Mouse (Mus musculus) thymus, postnatal 10 days (tissue): Measurements from ENCODE around the gene Ano6.

Experiments
- DNase-seq, 2 experiments: peaks; one replicate each; pipeline ENCODE4 v3.0.0; 2021; ENCODE audit warnings: low spot score in 2 of 2

The Ano6 gene

DNA sequence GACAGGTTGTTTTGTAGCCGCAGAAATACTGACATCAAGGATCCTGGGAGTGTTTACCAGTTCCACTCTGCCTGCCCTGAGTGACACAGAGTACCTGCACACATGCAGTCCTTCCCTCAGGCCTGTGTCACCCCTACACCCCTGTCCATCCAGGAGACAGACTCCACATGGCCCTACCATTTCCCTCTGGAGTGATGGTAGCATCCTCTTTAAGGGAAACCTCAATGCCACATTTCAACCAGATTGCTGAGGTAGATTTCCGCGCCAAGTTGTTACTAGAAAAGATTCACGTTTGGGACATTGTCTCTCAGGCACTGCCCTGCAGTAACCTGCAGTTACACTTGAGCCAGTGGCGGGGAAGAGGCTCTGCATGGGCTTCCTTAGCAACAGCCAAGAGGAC, 97.9 kb downstream of the Ano6 start:
- no peak for DNase-seq

- DNase-seq: peak in 1 of 2 experiments; percentile 20
These were observed 99.7 kb downstream of the Ano6 start for GRCm38 (mm10) chr15:95890368-95890767.

DNA sequence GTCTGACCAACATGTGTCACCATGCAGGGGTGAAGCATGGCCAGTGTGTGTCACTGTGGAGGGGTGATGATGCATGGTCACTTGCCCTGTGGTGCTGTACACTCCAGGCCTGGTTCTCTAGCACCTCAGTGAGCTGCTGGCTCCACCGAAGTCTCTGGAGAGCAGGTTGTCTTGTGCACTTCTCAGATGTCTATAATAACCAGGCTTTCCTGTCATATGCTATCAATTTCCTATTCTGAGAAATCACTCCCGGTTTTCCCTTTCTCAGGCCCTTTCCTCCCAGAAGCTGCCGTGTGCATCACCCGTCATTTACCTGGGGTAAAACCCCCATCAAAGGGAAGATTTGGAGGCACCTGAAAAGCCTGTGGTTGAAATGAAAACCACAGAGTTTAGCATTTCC, 101.5 kb downstream of the Ano6 start:
- no peak for DNase-seq

DNA sequence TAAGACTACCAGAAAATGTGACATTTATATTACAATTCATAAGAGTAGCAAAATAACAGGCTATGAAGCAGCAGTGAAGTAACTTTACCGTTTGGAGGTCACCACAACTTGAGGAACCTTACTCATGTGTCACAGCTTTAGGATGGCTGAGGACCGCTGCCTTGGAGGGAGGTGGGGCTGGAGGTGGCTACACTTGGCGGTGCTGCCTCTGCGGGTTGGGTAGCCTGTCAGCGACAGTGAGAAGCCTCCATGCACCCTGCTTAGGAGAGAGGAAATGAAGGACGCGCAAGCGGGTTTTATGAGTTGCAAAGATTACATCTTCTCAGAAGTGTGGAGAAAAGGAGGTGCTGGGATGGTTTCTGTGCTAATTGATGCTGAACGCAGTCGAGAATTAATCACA, 102.3 kb downstream of the Ano6 start:
- DNase-seq: no peak

DNA sequence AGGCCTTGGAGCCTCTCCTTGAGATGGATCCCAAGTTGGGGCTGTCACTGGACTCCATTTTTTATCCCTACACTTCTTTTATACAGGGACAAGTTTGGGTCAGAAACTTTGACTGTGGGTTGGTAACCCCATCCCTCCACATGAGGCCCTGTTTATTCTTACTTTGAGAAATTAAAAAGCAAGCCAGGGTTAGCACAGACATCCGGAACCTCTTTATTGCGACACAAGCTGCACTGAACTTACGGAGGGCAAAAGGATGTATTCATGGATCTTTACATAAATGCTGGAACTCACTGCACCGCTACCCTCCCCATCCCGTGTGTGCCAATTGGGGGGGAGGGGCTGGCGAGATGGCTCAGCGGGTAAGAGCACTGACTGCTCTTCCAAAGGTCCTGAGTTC, 105.1 kb downstream of the Ano6 start:
- no peak for DNase-seq

DNA sequence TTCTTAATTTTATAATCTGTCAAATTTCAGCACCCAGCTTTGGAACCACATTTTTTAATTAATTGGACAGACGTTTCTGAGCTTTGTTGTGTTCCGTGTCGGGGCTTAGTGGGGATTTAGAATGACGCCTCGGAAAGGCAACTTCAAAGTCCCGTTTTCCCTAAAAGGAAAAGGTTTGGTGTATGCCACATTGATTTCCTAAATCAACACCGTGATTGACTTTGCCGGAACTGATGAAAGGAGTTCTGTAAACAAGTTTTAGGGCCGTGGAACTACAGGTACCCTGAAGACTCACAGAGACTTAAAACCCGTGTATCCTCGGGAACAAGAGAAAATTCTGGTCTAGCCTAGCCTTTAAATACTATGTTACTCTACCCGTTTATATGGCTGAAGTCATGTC, 107.0 kb downstream of the Ano6 start:
- no peak for DNase-seq

DNA sequence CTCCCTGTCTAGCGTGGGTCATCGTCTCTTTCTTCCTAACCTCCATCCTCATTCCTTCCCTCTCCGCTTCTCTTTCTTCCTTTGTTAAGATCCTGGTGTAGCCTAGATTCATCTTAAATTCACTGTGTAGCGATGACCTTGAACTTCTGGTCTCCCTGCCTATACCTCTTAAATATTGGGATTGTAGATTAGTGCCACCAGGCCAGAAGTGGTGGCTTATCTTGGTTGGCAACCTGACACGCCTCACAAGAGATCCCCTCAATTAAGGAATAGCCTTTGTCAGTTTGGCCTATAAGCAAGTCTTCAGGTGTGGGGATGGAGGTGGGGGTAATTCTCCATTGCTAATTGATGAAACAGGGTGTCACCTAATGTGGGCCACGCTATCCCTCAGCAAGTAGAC, 107.8 kb downstream of the Ano6 start:
- no peak for DNase-seq

DNA sequence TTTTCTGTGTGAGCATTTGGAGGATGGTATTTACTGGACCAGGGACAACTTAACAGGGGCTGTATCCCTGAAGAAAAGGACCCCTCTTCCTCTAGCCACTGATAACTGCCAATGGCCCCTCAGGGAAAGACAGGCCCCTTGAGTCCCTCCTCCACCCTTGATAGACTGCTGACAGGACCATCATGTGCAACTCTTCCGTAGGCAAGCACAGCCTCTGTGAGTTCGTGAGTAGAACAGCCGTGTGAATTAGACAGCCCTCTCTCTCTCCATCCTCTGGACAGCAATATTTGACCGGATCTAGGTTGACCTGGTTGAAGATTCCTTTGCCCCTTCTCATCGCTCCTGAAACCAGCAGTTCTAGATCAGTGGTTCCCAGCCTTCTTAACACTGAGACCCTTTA, 111.8 kb downstream of the Ano6 start:
- no peak for DNase-seq

DNA sequence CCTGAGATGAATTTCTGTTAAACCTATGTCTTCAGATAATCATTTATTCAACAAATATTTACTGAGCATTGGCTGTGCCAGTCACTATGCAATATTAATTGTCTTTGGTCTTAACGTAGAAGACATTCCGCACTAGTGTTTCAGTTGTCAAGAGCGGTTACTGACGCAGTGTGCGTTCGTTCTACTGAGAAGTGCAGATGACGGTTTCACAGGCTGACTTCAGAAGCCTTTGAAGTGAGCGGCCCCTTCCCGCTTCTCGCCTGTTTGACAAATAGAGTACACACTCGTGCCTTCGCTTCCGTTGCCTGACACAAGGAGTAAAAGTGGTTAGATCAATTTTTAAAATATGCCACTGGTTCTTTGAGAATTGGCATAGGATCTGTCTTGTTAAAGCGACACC, 113.6 kb downstream of the Ano6 start:
- DNase-seq: no peak

GRCm38 (mm10) chr15:95906017-95906749, 115.5 kb downstream of the Ano6 start:
- no peak for DNase-seq

DNA sequence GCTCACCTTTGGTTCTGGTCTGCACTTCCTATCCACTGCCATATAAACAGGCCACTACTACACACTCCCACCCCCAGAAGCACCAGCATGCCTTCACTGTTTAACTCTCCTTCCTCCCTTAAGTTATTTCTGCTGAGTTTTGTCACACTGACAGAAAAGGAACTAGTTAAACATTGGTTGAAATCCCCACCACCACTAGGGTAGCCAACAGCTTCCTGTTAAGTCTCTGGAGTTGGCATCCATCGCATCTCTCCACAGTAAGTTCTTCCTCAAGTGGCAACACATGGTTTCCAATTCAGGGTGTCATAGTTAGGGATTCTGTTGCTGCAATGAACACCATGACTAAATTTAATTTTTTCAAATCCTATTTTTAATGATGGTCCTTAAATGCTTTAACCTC, 116.2 kb downstream of the Ano6 start:
- no peak for DNase-seq

DNA sequence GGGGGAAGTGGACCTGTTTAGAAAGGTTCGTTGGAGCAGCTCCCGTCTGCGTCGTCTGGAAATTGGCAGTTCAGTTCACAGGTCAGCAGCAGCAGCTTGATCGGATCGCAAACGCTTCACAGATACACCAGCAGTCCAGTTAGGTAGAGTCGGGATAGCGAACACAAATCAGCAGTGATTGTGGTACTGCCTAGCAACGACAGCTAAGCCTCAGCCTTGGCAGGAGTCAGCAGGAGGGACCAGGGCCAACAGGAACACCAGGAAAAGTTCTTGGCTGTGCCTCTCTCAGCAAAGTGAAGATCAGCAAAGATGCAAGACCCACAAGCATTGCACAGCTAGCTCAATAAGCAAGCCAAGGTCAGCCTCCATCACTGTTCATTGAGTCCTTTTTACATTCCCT, 116.7 kb downstream of the Ano6 start:
- DNase-seq: no peak

DNA sequence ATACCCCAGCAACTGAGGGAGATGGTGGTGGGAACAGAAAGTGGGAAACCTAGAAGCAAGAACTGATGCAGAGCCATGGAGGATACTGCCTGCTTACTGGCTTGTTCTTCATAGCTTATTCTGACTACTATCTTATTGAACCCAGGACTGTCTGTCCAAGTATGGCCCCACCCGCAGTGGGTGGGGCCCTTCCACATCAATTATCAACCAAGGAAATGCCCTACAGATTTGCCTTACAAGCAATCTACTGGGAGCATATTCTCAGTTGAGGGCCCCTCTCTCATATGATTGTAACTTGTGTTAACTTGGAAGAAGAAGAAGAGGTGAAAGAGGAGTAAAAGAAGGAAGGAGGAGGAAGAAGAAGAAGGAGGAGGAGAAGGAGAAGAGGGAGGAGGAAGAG, 117.3 kb downstream of the Ano6 start:
- DNase-seq: no peak

DNA sequence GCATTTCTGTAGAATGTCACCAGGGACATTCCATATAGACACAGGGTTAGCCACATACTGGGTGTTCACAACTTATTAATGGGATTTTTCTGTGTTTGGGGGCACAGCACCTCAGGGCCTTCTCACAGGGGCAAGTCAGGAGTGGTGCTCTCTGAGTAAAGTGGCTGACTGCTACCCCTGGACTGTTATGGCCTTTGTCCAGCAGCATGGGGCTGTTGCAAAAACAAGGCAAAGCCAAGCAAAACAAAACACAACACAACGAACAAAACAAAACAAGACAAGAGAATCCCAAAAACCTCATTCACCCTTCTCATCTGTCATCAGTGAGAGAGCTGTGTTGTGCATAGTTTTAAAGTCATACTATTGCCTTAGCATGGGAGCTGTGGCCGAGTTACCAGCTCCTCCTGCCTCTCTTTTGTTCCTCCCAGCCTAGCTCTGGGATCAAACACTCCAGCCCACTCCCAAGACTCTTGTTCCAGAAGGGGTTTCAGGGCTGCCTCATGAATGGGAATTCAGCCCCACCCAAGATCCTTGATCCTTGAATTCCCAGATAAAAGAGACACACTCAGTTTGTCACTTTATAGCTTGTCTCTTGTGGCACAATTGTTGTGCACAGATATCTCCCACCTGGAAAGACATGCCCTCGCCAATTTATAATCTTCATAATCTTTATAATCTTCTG, 119.6 kb downstream of the Ano6 start:
- DNase-seq: no peak

- DNase-seq: no peak
These were observed 124.3 kb downstream of the Ano6 start for GRCm38 (mm10) chr15:95914963-95915362.

GRCm38 (mm10) chr15:95915477-95915876, 124.8 kb downstream of the Ano6 start:
- no peak for DNase-seq

DNA sequence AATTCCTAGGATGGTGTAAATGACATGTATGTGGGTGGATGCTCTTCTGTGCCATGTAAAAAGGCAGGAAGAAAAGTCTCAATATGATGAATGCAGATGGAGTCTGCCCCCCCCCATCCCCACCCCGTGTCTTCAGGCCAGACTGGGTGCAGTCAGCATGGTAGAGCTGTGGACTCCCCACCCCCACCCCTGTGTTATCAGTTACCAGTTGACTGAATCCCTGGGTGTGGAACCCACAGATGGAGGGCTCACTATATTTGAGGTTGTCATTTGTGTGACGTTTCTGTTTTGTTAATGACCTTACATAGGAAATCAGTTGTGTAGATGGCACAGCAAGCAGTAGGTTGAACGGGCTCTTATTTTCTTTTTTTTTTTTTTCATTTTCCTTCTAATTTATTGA, 126.7 kb downstream of the Ano6 start:
- DNase-seq: no peak

- no peak for DNase-seq
These were observed 129.4 kb downstream of the Ano6 start for GRCm38 (mm10) chr15:95920047-95920446.

- no peak for DNase-seq
These were observed 130.4 kb downstream of the Ano6 start for GRCm38 (mm10) chr15:95921072-95921471.

DNA sequence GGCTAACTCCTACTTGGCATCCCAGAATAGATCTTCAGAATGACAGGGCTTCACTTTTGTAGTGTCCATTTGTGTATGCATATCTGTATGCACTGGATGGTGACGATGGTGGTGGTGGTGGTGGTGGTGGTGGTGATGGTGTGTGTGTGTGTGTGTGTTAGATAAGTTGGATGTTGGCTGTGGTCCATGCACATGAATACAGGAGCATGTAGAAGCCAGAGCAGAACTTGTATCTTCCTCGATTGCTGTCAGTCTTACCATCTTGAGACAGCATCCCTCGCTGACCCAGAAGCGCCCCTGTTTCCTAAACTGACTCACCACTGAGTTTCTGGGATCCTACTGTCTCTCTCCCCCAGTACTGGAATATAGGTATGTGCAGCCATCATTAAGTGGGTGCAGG, 131.0 kb downstream of the Ano6 start:
- no peak for DNase-seq

DNA sequence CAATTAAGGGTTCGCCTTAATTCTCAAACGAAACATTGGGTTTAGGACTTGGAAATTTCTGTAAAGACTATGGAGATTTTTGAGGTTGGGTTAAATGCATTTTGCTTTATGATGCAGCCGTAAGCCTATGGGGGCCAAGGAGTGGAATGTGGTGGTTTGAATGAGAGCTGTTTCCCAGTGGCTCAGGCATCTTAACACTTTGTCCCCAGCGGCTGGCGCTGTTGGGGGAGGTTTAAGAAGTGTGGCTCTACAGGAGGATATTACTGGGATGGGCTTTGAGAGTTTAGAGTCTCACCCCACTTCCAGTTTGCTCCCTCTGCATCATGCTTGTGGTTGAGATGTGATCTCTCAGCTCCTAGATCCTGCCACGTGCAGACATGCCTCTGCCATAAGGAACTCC, 131.9 kb downstream of the Ano6 start:
- no peak for DNase-seq

GRCm38 (mm10) chr15:95925334-95925986, 134.8 kb downstream of the Ano6 start:
- DNase-seq: no peak

- DNase-seq: no peak
These were observed 138.4 kb downstream of the Ano6 start for GRCm38 (mm10) chr15:95929087-95929486.
